In the genomic region with DNA sequence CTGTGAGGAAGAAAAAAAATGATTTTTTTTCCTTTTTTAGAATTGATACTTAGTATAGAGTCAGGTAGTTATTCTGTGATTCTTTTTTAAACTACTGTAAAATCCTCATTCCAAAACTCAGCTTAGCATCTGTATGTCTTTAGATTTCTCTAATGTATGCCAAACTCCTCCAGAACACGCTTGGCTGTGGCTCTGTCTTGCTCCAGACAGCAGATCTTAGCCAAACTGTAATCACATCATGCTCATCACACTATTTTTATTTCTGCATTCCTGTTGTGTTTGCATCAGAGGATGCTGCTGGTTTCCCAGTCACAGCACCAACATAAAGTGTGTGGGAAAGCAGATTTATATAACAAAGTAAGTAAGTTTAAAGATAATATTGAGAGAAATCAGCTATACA, we compare ENCODE assay signal across 23 mouse cellular contexts.
"Had no signal": no experiment of that assay in that cellular context is flagged by ENCODE, and none has a peak within 500 bp of the region (broad histone marks: within the 10 kb centered on the region; RNA-seq: fewer than 3 reads in every experiment).

No protein-coding gene starts in this region.

- H3K36me3 ChIP-seq: kidney, embryonic 15.5 days; limb, embryonic 12.5 days; limb, embryonic 15.5 days; midbrain, embryonic 12.5 days; midbrain, embryonic 15.5 days; neural tube, embryonic 12.5 days; neural tube, embryonic 15.5 days; stomach, embryonic 15.5 days had no signal

- H3K9me3 ChIP-seq: kidney, embryonic 15.5 days; limb, embryonic 12.5 days; limb, embryonic 15.5 days; midbrain, embryonic 12.5 days; midbrain, embryonic 15.5 days; neural tube, embryonic 12.5 days; neural tube, embryonic 15.5 days; stomach, embryonic 15.5 days had no signal

- ATAC-seq: intestine, postnatal 0 days; liver, postnatal 0 days; lung, postnatal 0 days; midbrain, embryonic 15.5 days had no signal

- H3K4me2 ChIP-seq: kidney, embryonic 15.5 days; limb, embryonic 12.5 days; limb, embryonic 15.5 days; liver, embryonic 11.5 days; lung, embryonic 14.5 days; midbrain, embryonic 12.5 days; midbrain, embryonic 15.5 days; neural tube, embryonic 12.5 days; neural tube, embryonic 15.5 days; stomach, embryonic 15.5 days had no signal

- H3K4me1 ChIP-seq: kidney, embryonic 15.5 days; limb, embryonic 12.5 days; limb, embryonic 15.5 days; midbrain, embryonic 12.5 days; midbrain, embryonic 15.5 days; neural tube, embryonic 12.5 days; neural tube, embryonic 15.5 days; stomach, embryonic 15.5 days had no signal

- H3K4me3 ChIP-seq: kidney, embryonic 15.5 days; left cerebral cortex, adult 2 months; limb, embryonic 12.5 days; limb, embryonic 15.5 days; midbrain, embryonic 12.5 days; midbrain, embryonic 15.5 days; neural tube, embryonic 12.5 days; neural tube, embryonic 15.5 days; stomach, embryonic 15.5 days had no signal

- H3K27me3 ChIP-seq: kidney, embryonic 15.5 days; limb, embryonic 12.5 days; limb, embryonic 15.5 days; midbrain, embryonic 12.5 days; midbrain, embryonic 15.5 days; neural tube, embryonic 12.5 days; neural tube, embryonic 15.5 days; stomach, embryonic 15.5 days had no signal

- H3K27ac ChIP-seq: kidney, embryonic 15.5 days; left cerebral cortex, adult 2 months; limb, embryonic 12.5 days; limb, embryonic 15.5 days; liver, embryonic 14.5 days; macrophage; midbrain, embryonic 12.5 days; midbrain, embryonic 15.5 days; neural tube, embryonic 12.5 days; neural tube, embryonic 15.5 days; stomach, embryonic 15.5 days had no signal

- DNase-seq: kidney, adult 2 months; kidney, postnatal 10 days; kidney, postnatal 36 days; left cerebral cortex, postnatal 4 days; liver, postnatal 0 days; lung, embryonic 14.5 days; spleen, adult 18-20 months; thymus, adult 18-20 months; thymus, postnatal 36 days had no signal

- H3K9ac ChIP-seq: kidney, embryonic 15.5 days; limb, embryonic 12.5 days; limb, embryonic 15.5 days; liver, embryonic 14.5 days; liver, postnatal 0 days; lung, embryonic 14.5 days; midbrain, embryonic 12.5 days; midbrain, embryonic 15.5 days; neural tube, embryonic 12.5 days; neural tube, embryonic 15.5 days; stomach, embryonic 15.5 days had no signal
